Mouse (Mus musculus) embryonic fibroblast, embryonic 13.5 days (primary cell): ENCODE data around the gene St14. TPM values are rescaled to one million over a fixed set of nuclear protein-coding genes. Genes with fewer than 3 reads are reported as not detected.

ENCODE experiments used
- H3K27ac ChIP-seq: 2 replicates; pipeline ENCODE4 v1.5.1; 2012; ENCODE audit warnings: low read length, control low read depth, inconsistent platforms; ENCODE audit not compliant: insufficient read depth
- H3K4me1 ChIP-seq: 2 replicates; pipeline ENCODE4 v1.6.1; 2011; ENCODE audit warnings: low read length; ENCODE audit not compliant: control insufficient read depth, insufficient read depth
- H3K4me3 ChIP-seq: 2 replicates; pipeline ENCODE4 v1.5.1; 2011; ENCODE audit warnings: mild to moderate bottlenecking, control low read depth, low read length; ENCODE audit not compliant: insufficient read depth
- CTCF ChIP-seq: IDR thresholded peaks from 2 replicates; pipeline ENCODE4 v1.5.1; 2011; ENCODE audit warnings: mild to moderate bottlenecking, control low read depth, low read length, moderate library complexity, borderline replicate concordance; ENCODE audit not compliant: insufficient read depth
- POLR2A ChIP-seq: IDR thresholded peaks from 2 replicates; pipeline ENCODE4 v1.6.1; 2011; ENCODE audit warnings: low read depth, mild to moderate bottlenecking, control low read depth, low read length, moderate library complexity
- polyA plus RNA-seq: library from polyadenylated mRNA; stranded (reverse); fragments of >200 nt; gene quantifications from 2 replicates; pipeline ENCODE4 v1.2.4, GENCODE M21; 2011; ENCODE audit warnings: low read depth; ENCODE audit not compliant: missing spikeins, insufficient read length

The St14 gene
- polyA plus RNA-seq, 1 experiment: 1.1 TPM

GRCm38 (mm10) chr9:31115586-31115985 lies 16.1 kb downstream of the St14 start:
- no peak for TF ChIP-seq POLR2A
- no peak for TF ChIP-seq CTCF
- H3K27ac ChIP-seq: no peak overlapping the region
- H3K4me1 ChIP-seq: no peaks in the 10 kb centered on the region
- no peak overlapping the region for H3K4me3 ChIP-seq

GRCm38 (mm10) chr9:31108464-31108863 lies 23.2 kb downstream of the St14 start:
- no peaks in the 10 kb centered on the region for H3K4me1 ChIP-seq
- no peak for TF ChIP-seq CTCF
- TF ChIP-seq POLR2A: no peak
- H3K4me3 ChIP-seq: no peak overlapping the region
- H3K27ac ChIP-seq: no peak overlapping the region

GRCm38 (mm10) chr9:31098118-31098517 lies 33.5 kb downstream of the St14 start:
- TF ChIP-seq CTCF: no peak
- Histone ChIP-seq H3K27ac (no peak overlapping the region), H3K4me3 (no peak overlapping the region), H3K4me1 (no peaks in the 10 kb centered on the region)

- no peak overlapping the region for H3K4me3 ChIP-seq
- H3K4me1 ChIP-seq: no peaks in the 10 kb centered on the region
- no peak overlapping the region for H3K27ac ChIP-seq
- TF ChIP-seq POLR2A (no peak), CTCF (no peak)
Measured at GRCm38 (mm10) chr9:31097088-31098082, 34.3 kb downstream of the St14 start.

GRCm38 (mm10) chr9:31092833-31093195 lies 38.8 kb downstream of the St14 start:
- Histone ChIP-seq H3K4me3 (no peak overlapping the region), H3K4me1 (no peaks in the 10 kb centered on the region), H3K27ac (no peak overlapping the region)
- no peak for TF ChIP-seq POLR2A
- no peak for TF ChIP-seq CTCF

- H3K4me3 ChIP-seq: no peak overlapping the region
- H3K27ac ChIP-seq: no peak overlapping the region
- TF ChIP-seq CTCF (no peak), POLR2A (no peak)
- no peaks in the 10 kb centered on the region for H3K4me1 ChIP-seq
Measured at GRCm38 (mm10) chr9:31092111-31092832, 39.4 kb downstream of the St14 start.

- Histone ChIP-seq H3K4me1 (no peaks in the 10 kb centered on the region), H3K27ac (no peak overlapping the region), H3K4me3 (no peak overlapping the region)
- TF ChIP-seq CTCF: no peak
- TF ChIP-seq POLR2A: no peak
Measured at GRCm38 (mm10) chr9:31091162-31091581, 40.5 kb downstream of the St14 start.

GRCm38 (mm10) chr9:31090081-31091023 lies 41.3 kb downstream of the St14 start:
- Histone ChIP-seq H3K4me3 (no peak overlapping the region), H3K4me1 (no peaks in the 10 kb centered on the region), H3K27ac (no peak overlapping the region)
- TF ChIP-seq CTCF (no peak), POLR2A (no peak)

GRCm38 (mm10) chr9:31089541-31089940 lies 42.1 kb downstream of the St14 start:
- no peak overlapping the region for H3K27ac ChIP-seq
- TF ChIP-seq POLR2A: no peak
- no peak for TF ChIP-seq CTCF
- H3K4me3 ChIP-seq: no peak overlapping the region
- no peaks in the 10 kb centered on the region for H3K4me1 ChIP-seq
